Mouse (Mus musculus): ENCODE results near the gene Apoc4. TPM values are rescaled to one million over a fixed set of nuclear protein-coding genes. Genes with fewer than 3 reads are reported as not detected.

Gene Apoc4
- polyA plus RNA-seq, 1 experiment from 2014 or later = not detected

- no peaks in the 10 kb centered on the region for H3K27me3 ChIP-seq
- WGBS = 52% methylated on average over 4 of the region's 4 CpGs
- no peaks in the 10 kb centered on the region for H3K9me3 ChIP-seq (replicated peaks)
- H3K27ac ChIP-seq = no peak overlapping the region
- no peak overlapping the region for H3K4me3 ChIP-seq
- H3K4me2 ChIP-seq (replicated peaks) = no peak overlapping the region
- no peak for ATAC-seq (ENCODE audit: low FRiP score)
- H3K36me3 ChIP-seq = peaks cover 46% of the 10 kb centered on the region
- peaks cover 24% of the 10 kb centered on the region for H3K4me1 ChIP-seq
- no peak overlapping the region for H3K9ac ChIP-seq
These were observed 31.9 kb upstream of the Apoc4 start for GRCm38 (mm10) chr7:19713196-19713595.

DNA sequence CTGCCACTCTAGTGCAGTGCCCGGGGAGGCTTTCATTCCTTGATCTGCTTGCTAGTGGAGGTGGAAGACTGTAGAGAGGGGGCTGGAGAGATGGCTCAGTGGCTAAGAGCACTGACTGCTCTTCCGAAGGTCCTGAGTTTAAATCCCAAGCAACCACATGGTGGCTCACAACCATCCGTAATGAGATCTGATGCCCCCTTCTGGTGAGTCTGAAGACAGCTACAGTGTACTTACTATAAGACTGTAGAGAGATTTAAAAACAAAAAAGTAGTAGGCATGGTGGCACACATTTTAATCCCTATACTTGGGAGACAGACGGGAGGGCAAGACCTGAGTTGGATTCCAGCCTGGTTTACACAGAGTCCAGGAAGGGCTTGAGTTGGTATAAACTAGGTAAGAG lies 31.1 kb upstream of the Apoc4 start:
- Histone ChIP-seq H3K27ac (no peak overlapping the region), H3K36me3 (peaks cover 51% of the 10 kb centered on the region), H3K9me3 (replicated peaks) (no peaks in the 10 kb centered on the region), H3K4me1 (peaks cover 24% of the 10 kb centered on the region), H3K9ac (no peak overlapping the region), H3K4me3 (no peak overlapping the region), H3K27me3 (no peaks in the 10 kb centered on the region), H3K4me2 (replicated peaks) (no peak overlapping the region)
- 83% methylated on average over 4 of the region's 4 CpGs for WGBS
- ATAC-seq (ENCODE audit: low FRiP score) = no peak

DNA sequence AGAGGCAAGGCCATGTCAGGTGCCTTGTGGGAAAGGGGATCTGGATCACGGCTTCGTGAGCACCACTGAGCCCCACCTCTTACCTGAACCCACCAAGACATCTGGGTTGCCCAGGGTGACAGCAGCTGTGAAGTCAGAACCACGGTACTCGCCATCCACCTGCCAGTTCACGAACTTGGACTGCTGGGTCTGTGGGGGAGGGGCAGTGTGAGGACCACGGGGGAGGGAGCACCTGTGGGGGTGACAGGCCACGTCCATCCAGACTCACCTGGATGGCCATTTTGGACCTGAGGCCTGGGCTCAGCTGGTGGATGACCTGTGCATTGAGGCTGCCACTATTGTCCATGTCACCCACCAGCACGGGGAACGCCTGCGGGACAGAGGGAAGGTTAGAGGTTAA lies 29.4 kb upstream of the Apoc4 start:
- no peak overlapping the region for H3K4me3 ChIP-seq
- no peaks in the 10 kb centered on the region for H3K9me3 ChIP-seq (replicated peaks)
- peaks cover 17% of the 10 kb centered on the region for H3K4me1 ChIP-seq
- H3K36me3 ChIP-seq = peaks cover 59% of the 10 kb centered on the region
- WGBS = 93% methylated on average over 10 of the region's 10 CpGs
- ATAC-seq (ENCODE audit: low FRiP score) = no peak
- no peak overlapping the region for H3K4me2 ChIP-seq (replicated peaks)
- no peak overlapping the region for H3K27ac ChIP-seq
- no peaks in the 10 kb centered on the region for H3K27me3 ChIP-seq
- H3K9ac ChIP-seq = no peak overlapping the region

DNA sequence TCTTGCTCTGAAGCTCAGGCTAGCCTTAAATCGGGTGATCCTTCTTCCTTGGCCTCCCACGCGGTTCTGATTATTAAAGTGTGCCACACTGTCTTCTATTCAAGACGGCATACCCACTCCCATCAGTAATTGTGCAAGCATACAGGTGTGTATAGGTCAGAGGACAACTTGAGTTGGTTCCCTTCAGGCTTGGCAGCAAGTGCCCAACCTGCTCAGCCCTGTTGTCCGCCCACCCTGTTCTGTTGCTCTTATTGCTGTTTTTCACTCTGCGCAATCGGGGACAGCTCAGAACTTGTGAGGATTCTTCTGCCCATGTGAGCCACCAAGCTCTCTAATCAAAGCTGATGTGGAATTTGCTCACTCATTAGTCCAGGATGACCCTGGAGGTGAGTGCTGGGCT lies 24.0 kb upstream of the Apoc4 start:
- Histone ChIP-seq H3K36me3 (peaks cover 51% of the 10 kb centered on the region), H3K27ac (no peak overlapping the region)
- WGBS = 93% methylated on average over 7 of the region's 7 CpGs

DNA sequence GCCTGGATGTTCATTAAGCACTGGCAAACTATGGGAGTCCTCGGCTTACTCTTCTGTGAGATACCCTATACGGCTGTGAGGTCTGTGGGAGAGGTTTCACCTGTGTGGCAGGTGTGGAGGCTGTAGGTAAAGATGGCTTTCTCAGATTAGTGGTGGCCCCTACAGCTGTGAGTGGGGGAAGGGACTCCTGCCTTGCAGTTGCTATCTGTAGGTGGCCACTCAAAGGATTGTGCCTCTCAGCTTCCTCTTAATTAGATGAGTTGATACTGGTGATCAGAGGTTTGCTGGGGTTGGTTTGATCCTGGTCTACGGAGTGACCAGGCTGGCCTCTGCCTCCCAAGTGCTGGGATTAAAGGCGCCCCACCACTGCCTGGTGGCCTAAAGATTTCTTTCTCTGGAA lies 23.2 kb upstream of the Apoc4 start:
- Histone ChIP-seq H3K27me3 (no peaks in the 10 kb centered on the region), H3K9ac (no peak overlapping the region), H3K27ac (no peak overlapping the region), H3K4me1 (peaks cover 5% of the 10 kb centered on the region), H3K9me3 (replicated peaks) (no peaks in the 10 kb centered on the region), H3K4me2 (replicated peaks) (no peak overlapping the region), H3K4me3 (no peak overlapping the region), H3K36me3 (peaks cover 45% of the 10 kb centered on the region)
- WGBS = 95% methylated on average over 4 of the region's 4 CpGs
- no peak for ATAC-seq (ENCODE audit: low FRiP score)

More for the DNA sequence above, 24.0 kb upstream of the Apoc4 start:
- no peak overlapping the region for H3K4me2 ChIP-seq (replicated peaks)
- no peak overlapping the region for H3K4me3 ChIP-seq
- no peak overlapping the region for H3K9ac ChIP-seq
- ATAC-seq (ENCODE audit: low FRiP score) = no peak
- peaks cover 4% of the 10 kb centered on the region; the same call in 1 of the 2 replicates for H3K4me1 ChIP-seq
- H3K9me3 ChIP-seq (replicated peaks) = no peaks in the 10 kb centered on the region
- no peaks in the 10 kb centered on the region for H3K27me3 ChIP-seq

DNA sequence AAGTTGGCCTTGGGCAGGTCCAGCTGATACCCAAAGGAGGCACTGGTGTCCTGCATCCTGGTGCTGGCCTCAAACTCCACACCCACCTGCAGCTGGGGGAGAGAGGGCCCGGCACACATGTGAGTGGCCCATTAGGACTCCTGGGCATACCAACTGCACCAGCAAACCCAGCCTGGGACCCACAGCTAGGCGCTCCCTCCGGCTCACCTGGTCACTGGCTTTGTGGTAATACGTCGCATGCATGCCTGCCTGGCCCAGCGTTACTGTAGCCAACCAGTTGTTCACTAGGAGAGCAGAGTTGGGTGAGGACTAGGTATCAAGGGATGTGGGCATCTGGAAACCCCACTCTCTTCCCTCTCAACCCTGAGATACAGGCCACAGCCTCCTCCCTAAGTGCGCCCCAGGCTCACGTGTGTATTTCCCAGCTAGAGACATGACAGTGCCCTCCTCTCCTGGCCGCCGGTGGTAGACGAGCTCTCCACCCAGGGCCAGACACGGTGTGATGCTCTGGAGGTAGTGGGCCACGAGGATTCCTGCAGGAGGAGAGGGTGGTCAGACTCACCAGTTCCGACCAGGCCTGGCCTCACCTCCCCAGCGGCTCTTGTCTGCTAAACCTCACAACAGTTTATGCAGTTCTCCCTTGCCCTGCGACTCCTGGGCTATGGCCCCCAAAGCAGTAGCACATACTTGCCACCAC lies 21.7 kb upstream of the Apoc4 start:
- no peaks in the 10 kb centered on the region for H3K27me3 ChIP-seq
- H3K9me3 ChIP-seq (replicated peaks) = no peaks in the 10 kb centered on the region
- peaks cover 20% of the 10 kb centered on the region for H3K4me1 ChIP-seq
- no peak overlapping the region for H3K4me2 ChIP-seq (replicated peaks)
- no peak for ATAC-seq (ENCODE audit: low FRiP score)
- 96% methylated on average over 16 of the region's 16 CpGs for WGBS
- no peak overlapping the region for H3K9ac ChIP-seq
- H3K36me3 ChIP-seq = peaks cover 33% of the 10 kb centered on the region
- no peak overlapping the region for H3K27ac ChIP-seq
- no peak overlapping the region for H3K4me3 ChIP-seq

GRCm38 (mm10) chr7:19701069-19701761 lies 19.9 kb upstream of the Apoc4 start:
- Histone ChIP-seq H3K4me2 (replicated peaks) (0 out of 2 replicates have a peak overlapping the region, but pooled peaks have one; percentile 7), H3K27me3 (no peaks in the 10 kb centered on the region), H3K9ac (0 out of 2 replicates have a peak overlapping the region, but pooled peaks have one; percentile 13), H3K4me3 (no peak overlapping the region), H3K9me3 (replicated peaks) (peaks cover 8% of the 10 kb centered on the region; the same call in 1 of the 2 replicates), H3K4me1 (peaks cover 21% of the 10 kb centered on the region), H3K27ac (0 out of 2 replicates have a peak overlapping the region, but pooled peaks have one; percentile 57), H3K36me3 (peaks cover 24% of the 10 kb centered on the region)
- 0 out of 2 replicates have a peak, but pooled peaks have one; percentile 39 for ATAC-seq (ENCODE audit: low FRiP score)
- 29% methylated on average over 22 of the region's 22 CpGs for WGBS

DNA sequence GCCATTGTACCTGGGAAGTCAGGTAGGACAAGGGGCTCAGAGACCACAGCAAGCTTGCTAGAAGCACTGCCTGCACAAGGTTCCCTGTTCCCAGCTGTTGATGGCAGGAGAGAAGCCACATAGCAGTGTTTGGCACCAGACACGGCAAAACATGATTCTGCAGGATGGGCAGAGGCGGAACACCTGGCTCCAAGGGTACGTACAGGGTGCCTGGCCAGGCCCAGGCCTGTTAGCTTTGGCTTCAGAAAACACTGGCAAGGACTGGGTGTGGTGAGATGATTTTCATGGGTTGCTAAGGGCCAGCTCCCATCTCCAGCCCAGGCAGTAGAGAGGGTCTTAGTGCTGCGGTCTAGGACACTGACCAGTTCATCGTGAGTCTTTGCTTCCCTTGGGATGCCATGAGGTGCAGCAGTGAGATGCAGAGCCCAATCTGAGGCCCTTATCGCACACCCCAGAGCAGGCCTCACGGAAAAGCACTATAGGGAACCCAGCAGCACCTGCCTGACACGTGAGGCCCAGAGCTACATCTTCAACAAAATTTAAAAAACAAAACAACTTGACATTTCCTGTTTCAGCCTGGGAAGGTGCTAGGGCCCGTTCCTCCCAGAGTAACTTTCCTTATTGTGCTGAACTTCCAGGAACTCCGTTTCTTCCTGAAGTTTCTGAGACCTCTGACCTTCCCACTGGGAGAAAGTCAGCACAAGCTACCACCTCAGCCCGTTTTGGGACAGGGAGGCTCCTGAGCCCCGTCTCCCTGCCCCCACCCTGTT lies 19.2 kb upstream of the Apoc4 start:
- no peak overlapping the region; the same call in 1 of the 2 replicates for H3K27ac ChIP-seq
- 0 out of 2 replicates have a peak overlapping the region, but pooled peaks have one; percentile 7 for H3K4me2 ChIP-seq (replicated peaks)

GRCm38 (mm10) chr7:19699827-19700148 lies 18.5 kb upstream of the Apoc4 start:
- ATAC-seq (ENCODE audit: low FRiP score) = no peak
- Histone ChIP-seq H3K9me3 (replicated peaks) (peaks cover 8% of the 10 kb centered on the region; the same call in 1 of the 2 replicates), H3K27me3 (no peaks in the 10 kb centered on the region), H3K4me3 (no peak overlapping the region), H3K4me1 (peaks cover 21% of the 10 kb centered on the region), H3K4me2 (replicated peaks) (no peak overlapping the region), H3K27ac (no peak overlapping the region), H3K9ac (no peak overlapping the region), H3K36me3 (peaks cover 23% of the 10 kb centered on the region; the same call in 1 of the 2 replicates)
- 79% methylated on average over 4 of the region's 4 CpGs for WGBS

More for the DNA sequence above, 19.2 kb upstream of the Apoc4 start:
- WGBS = 60% methylated on average over 12 of the region's 12 CpGs
- Histone ChIP-seq H3K27me3 (no peaks in the 10 kb centered on the region), H3K36me3 (peaks cover 23% of the 10 kb centered on the region; the same call in 1 of the 2 replicates), H3K4me3 (no peak overlapping the region), H3K9me3 (replicated peaks) (peaks cover 8% of the 10 kb centered on the region; the same call in 1 of the 2 replicates), H3K4me1 (peaks cover 21% of the 10 kb centered on the region), H3K9ac (no peak overlapping the region)
- ATAC-seq (ENCODE audit: low FRiP score) = no peak

DNA sequence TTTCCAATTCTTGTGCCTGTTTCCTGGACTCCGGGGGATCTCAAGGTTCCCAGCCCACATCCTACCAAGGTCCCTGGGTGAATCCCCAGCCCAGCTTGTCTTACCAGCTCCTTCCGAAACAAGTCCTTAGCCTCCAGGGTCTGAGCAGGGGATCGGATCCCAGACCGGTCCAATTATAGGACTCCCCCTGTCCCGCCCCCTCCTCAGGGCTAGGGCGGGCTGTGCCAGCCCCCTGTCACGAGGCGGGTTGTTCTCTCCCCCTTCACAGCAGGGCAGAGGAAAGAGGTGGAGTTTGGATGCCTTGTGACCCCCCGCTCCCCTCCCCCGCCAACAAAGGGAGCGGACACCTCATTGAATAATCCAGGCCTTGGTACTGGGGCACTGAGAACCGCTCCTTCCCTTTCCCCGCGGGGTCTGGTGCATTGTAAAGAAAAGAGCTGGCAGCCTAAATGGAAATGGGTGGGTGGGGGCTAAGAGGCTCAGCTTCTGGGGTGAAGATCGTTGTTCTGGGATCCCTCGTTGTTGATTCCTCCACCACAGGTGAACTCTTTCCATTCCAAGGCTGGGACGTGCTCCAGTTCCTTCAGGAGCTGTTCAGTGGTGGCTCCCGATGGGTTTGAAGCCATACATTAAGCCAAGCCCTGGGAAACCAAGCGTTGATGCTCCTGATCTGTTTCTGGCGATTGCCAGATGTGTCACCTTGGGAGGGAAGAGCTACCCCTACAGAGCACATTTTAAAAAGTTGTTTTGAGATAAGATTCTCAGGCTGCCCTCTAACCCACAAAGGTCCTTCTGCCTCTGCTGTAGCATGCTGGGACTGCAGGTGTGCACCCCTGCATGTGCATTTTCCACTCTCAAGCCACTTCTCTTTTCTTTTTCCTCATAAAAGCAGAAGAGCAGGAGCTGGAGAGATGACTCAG lies 17.9 kb upstream of the Apoc4 start, which contains the start of gene Apoe:
Apoe (minus strand) TSS at position 282 of the 920 bp plus-strand sequence.
- Histone ChIP-seq H3K4me3 (peak within 1 kb of the TSS; percentile 31), H3K36me3 (peaks cover 21% of the 10 kb centered on the region; the same call in 1 of the 2 replicates), H3K4me1 (peaks cover 21% of the 10 kb centered on the region), H3K9ac (peak within 1 kb of the TSS; percentile 62), H3K27ac (no peak within 1 kb of the TSS), H3K27me3 (no peaks in the 10 kb centered on the region), H3K4me2 (replicated peaks) (peak within 1 kb of the TSS; percentile 69), H3K9me3 (replicated peaks) (peaks cover 8% of the 10 kb centered on the region; the same call in 1 of the 2 replicates)
- 2% methylated on average over 20 of the region's 20 CpGs for WGBS
- peak; percentile 56 for ATAC-seq (ENCODE audit: low FRiP score)

All from hindbrain, embryonic 12.5 days (tissue).